Mouse (Mus musculus) kidney, embryonic 14.5 days (tissue): ENCODE measurements around the gene Megf11. TPM values are rescaled to one million over a fixed set of nuclear protein-coding genes. Genes with fewer than 3 reads are reported as not detected.
A peak's percentile ranks its signal among the peaks of the same experiment; 100 is the strongest.

Experiments
- ATAC-seq: fragments of 200-750 bp; cut with Nextera tagmentation; 2 replicates; pipeline ENCODE4 v1.8.0; 2017; ENCODE audit warnings: moderate number of reproducible peaks, mild to moderate bottlenecking, moderate TSS enrichment, moderate library complexity; ENCODE audit not compliant: low FRiP score, low TSS enrichment
- H3K27ac ChIP-seq: fragments of 300-500 bp; sonication (generic); 2 replicates; pipeline ENCODE4 v1.5.1; 2014; ENCODE audit warnings: low read depth, mild to moderate bottlenecking, low read length, moderate library complexity, mixed read lengths
- H3K27me3 ChIP-seq: fragments of 300-500 bp; sonication (generic); 2 replicates; pipeline ENCODE4 v1.6.1; 2014; ENCODE audit warnings: mild to moderate bottlenecking, low read length; ENCODE audit not compliant: control insufficient read depth, insufficient read depth
- H3K36me3 ChIP-seq: fragments of 300-500 bp; sonication (generic); 2 replicates; pipeline ENCODE4 v1.6.1; 2014; ENCODE audit warnings: low read length, mixed read lengths; ENCODE audit not compliant: control insufficient read depth, insufficient read depth
- H3K4me1 ChIP-seq: fragments of 300-500 bp; sonication (generic); 2 replicates; pipeline ENCODE4 v1.6.1; 2014; ENCODE audit warnings: low read length, mixed read lengths; ENCODE audit not compliant: control insufficient read depth, insufficient read depth
- H3K4me2 ChIP-seq: fragments of 300-500 bp; sonication (generic); replicated peaks from 2 replicates; pipeline ENCODE4 v1.6.1; 2014; ENCODE audit warnings: low read depth, mild to moderate bottlenecking, low read length
- H3K4me3 ChIP-seq: fragments of 300-500 bp; sonication (generic); 2 replicates; pipeline ENCODE4 v1.5.1; 2014; ENCODE audit warnings: mild to moderate bottlenecking, low read length
- H3K9ac ChIP-seq: fragments of 300-500 bp; sonication (generic); 2 replicates; pipeline ENCODE4 v1.6.1; 2014; ENCODE audit warnings: low read depth, mild to moderate bottlenecking, low read length, moderate library complexity
- H3K9me3 ChIP-seq: fragments of 300-500 bp; sonication (generic); 2 replicates; pipeline ENCODE4 v1.6.1; 2016; ENCODE audit warnings: low read length; ENCODE audit not compliant: control insufficient read depth
- WGBS: fragments of 180-500 bp; shearing (Covaris S2); extraction: QIAGEN DNeasy Blood & Tissue Kit; methylation state at CpG from one replicate; pipeline ENCODE4 v1.1.7; 2014; 5-methylcytosine and 5-hydroxymethylcytosine counted together
- polyA plus RNA-seq: library from polyadenylated mRNA; unstranded; fragments of >200 nt; fragmentation: Nextera tagmentation; extraction: Ambion mirVana; gene quantifications from 2 replicates; pipeline ENCODE4 v1.2.1, GENCODE M21; 2014

Megf11 gene
- polyA plus RNA-seq, 1 experiment from 2014 or later = 3.7 TPM

GRCm38 (mm10) chr9:64447522-64447921 lies 62.1 kb downstream of the Megf11 start:
- H3K4me2 ChIP-seq = peak overlapping the region; percentile 10; the same call in 1 of the 2 replicates
- no peak overlapping the region for H3K9ac ChIP-seq
- no peak overlapping the region for H3K27ac ChIP-seq
- peaks cover 12% of the 10 kb centered on the region for H3K4me1 ChIP-seq
- 0 out of 2 replicates have a peak, but pooled peaks have one; percentile 51 for ATAC-seq
- H3K27me3 ChIP-seq = no peaks in the 10 kb centered on the region
- WGBS = 26% methylated on average over 6 of the region's 6 CpGs
- H3K4me3 ChIP-seq = no peak overlapping the region
- no peaks in the 10 kb centered on the region for H3K9me3 ChIP-seq
- H3K36me3 ChIP-seq = no peaks in the 10 kb centered on the region

DNA sequence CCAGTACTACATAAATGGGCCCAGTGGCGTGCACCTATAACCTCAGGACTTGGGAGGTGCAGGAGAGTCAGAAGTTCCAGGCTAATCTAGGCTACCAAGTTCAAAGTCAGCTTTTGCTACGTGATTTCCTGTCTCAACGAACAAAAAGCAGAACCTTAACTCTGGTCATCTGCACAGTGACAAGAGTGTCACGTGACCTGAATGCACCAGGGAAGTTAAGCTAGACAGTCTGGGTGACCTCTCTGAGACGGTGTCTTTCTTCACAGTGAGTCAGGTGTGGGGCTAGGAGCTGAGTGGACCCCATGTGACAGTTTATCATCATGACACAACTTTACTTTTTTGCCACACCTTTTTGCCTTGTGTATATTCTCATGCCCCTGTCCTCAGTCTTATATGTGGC lies 67.3 kb downstream of the Megf11 start:
- Histone ChIP-seq H3K4me3 (no peak overlapping the region), H3K27ac (no peak overlapping the region), H3K4me1 (peaks cover 19% of the 10 kb centered on the region), H3K36me3 (no peaks in the 10 kb centered on the region), H3K4me2 (no peak overlapping the region), H3K27me3 (no peaks in the 10 kb centered on the region), H3K9me3 (no peaks in the 10 kb centered on the region), H3K9ac (no peak overlapping the region)
- ATAC-seq = no peak
- 69% methylated on average over 5 of the region's 5 CpGs for WGBS

DNA sequence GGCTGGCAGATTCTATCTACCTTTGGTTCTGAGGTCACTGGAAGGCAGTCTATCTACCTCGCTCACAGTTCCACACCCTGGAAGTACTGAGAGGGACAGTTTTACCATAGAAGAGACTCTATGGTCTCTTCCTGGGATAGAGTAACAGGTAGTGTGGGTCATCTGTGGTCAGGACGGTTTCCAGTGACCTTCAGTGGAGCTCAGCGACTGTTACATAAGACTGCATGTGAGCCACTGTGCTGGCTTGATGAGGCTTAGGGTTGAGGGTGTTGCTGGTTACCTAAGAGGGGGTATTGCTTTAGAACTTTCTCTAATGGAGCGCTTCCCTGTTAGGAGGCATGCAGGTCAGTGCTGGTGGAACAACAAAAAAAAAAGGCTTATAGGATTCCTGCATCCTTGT lies 68.8 kb downstream of the Megf11 start:
- WGBS = 82% methylated on average over 4 of the region's 4 CpGs
- Histone ChIP-seq H3K4me1 (peaks cover 28% of the 10 kb centered on the region), H3K4me3 (no peak overlapping the region), H3K9me3 (no peaks in the 10 kb centered on the region), H3K27ac (no peak overlapping the region), H3K27me3 (no peaks in the 10 kb centered on the region), H3K4me2 (no peak overlapping the region), H3K9ac (no peak overlapping the region), H3K36me3 (no peaks in the 10 kb centered on the region)
- ATAC-seq = no peak

DNA sequence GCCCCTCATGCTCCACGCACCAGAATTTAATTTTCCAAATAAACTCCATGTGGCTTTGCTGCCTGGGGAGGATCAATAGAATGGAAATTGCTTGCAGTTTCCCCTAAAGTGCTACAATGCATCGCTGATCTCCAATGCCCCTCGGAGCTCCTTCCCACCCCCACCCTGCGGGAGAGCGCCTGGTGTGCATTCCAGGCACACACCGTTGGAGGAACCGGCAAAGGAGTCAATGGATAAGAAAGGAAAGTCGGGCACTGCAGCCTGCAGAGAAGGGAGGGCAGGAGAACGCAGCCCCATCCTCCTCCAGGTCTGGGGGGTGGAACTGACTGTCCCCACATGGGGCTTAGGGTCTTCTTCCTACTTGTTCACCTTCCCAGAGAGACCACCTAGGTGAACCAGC lies 70.5 kb downstream of the Megf11 start:
- no peak overlapping the region for H3K27ac ChIP-seq
- no peaks in the 10 kb centered on the region for H3K27me3 ChIP-seq
- no peaks in the 10 kb centered on the region for H3K36me3 ChIP-seq
- 7% methylated on average over 9 of the region's 9 CpGs for WGBS
- no peak for ATAC-seq
- peak overlapping the region; percentile 5; the same call in 1 of the 2 replicates for H3K9ac ChIP-seq
- no peak overlapping the region for H3K4me3 ChIP-seq
- peak overlapping the region; percentile 9; the same call in 1 of the 2 replicates for H3K4me2 ChIP-seq
- no peaks in the 10 kb centered on the region for H3K9me3 ChIP-seq
- peaks cover 28% of the 10 kb centered on the region for H3K4me1 ChIP-seq

GRCm38 (mm10) chr9:64457596-64457995 lies 72.2 kb downstream of the Megf11 start:
- Histone ChIP-seq H3K27me3 (no peaks in the 10 kb centered on the region), H3K9ac (no peak overlapping the region), H3K4me1 (peaks cover 34% of the 10 kb centered on the region), H3K4me2 (no peak overlapping the region; the same call in 1 of the 2 replicates), H3K4me3 (no peak overlapping the region), H3K9me3 (no peaks in the 10 kb centered on the region), H3K27ac (peak overlapping the region; percentile 72; the same call in 1 of the 2 replicates), H3K36me3 (no peaks in the 10 kb centered on the region)
- 29% methylated on average over 7 of the region's 7 CpGs for WGBS
- ATAC-seq = no peak; the same call in 1 of the 2 replicates

- Histone ChIP-seq H3K4me2 (no peak overlapping the region), H3K9me3 (no peaks in the 10 kb centered on the region), H3K27me3 (no peaks in the 10 kb centered on the region), H3K4me3 (no peak overlapping the region), H3K36me3 (no peaks in the 10 kb centered on the region), H3K4me1 (peaks cover 23% of the 10 kb centered on the region), H3K27ac (no peak overlapping the region), H3K9ac (no peak overlapping the region)
- WGBS = 58% methylated on average over 16 of the region's 16 CpGs
- ATAC-seq = no peak
Measured at GRCm38 (mm10) chr9:64461568-64462308, 76.3 kb downstream of the Megf11 start.

- ATAC-seq = no peak
- H3K27ac ChIP-seq = no peak overlapping the region
- H3K4me1 ChIP-seq = peaks cover 15% of the 10 kb centered on the region
- H3K9ac ChIP-seq = no peak overlapping the region
- no peaks in the 10 kb centered on the region for H3K27me3 ChIP-seq
- no peaks in the 10 kb centered on the region for H3K36me3 ChIP-seq
- H3K4me3 ChIP-seq = no peak overlapping the region
- H3K9me3 ChIP-seq = no peaks in the 10 kb centered on the region
- no peak overlapping the region for H3K4me2 ChIP-seq
Measured at GRCm38 (mm10) chr9:64462870-64463269, 77.4 kb downstream of the Megf11 start.

DNA sequence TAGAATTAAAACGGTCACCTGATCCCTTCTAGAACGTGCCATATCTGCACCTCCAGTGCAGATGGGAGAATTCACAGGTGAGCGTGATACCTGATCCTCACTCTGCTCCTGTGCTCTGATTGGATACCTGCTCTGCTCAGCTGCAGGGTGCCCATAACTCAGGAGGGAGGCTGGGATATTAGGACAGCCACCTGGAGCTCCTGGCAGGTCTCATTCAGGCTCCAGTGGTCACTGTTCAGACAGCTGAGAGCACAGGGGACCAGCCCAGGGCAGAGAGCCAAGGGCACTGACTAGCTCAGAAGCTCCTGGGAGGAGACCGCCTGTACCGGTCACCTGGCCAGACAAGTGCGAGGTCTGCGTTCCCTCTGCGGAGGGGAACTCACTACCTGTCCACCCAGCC lies 80.7 kb downstream of the Megf11 start:
- H3K4me3 ChIP-seq = no peak overlapping the region
- H3K36me3 ChIP-seq = no peaks in the 10 kb centered on the region
- no peak overlapping the region for H3K9ac ChIP-seq
- H3K4me1 ChIP-seq = peaks cover 6% of the 10 kb centered on the region
- no peak overlapping the region for H3K4me2 ChIP-seq
- H3K27ac ChIP-seq = no peak overlapping the region
- 60% methylated on average over 8 of the region's 8 CpGs for WGBS
- H3K27me3 ChIP-seq = no peaks in the 10 kb centered on the region
- H3K9me3 ChIP-seq = no peaks in the 10 kb centered on the region
- ATAC-seq = peak; percentile 81

GRCm38 (mm10) chr9:64466564-64466963 lies 81.1 kb downstream of the Megf11 start:
- Histone ChIP-seq H3K36me3 (no peaks in the 10 kb centered on the region), H3K27me3 (no peaks in the 10 kb centered on the region), H3K4me3 (no peak overlapping the region), H3K9me3 (no peaks in the 10 kb centered on the region), H3K4me1 (peaks cover 6% of the 10 kb centered on the region), H3K9ac (no peak overlapping the region), H3K4me2 (no peak overlapping the region), H3K27ac (no peak overlapping the region)
- no peak for ATAC-seq
- 55% methylated on average over 4 of the region's 4 CpGs for WGBS
